Mouse (Mus musculus) frontal cortex, postnatal 36 days (tissue): ENCODE data around the gene Rap1a.

Experiments
- DNase-seq, 2 experiments: peaks; one replicate each; pipeline ENCODE4 v3.0.0; 2022; ENCODE audit warnings: low spot score in 2 of 2

The Rap1a gene

DNA sequence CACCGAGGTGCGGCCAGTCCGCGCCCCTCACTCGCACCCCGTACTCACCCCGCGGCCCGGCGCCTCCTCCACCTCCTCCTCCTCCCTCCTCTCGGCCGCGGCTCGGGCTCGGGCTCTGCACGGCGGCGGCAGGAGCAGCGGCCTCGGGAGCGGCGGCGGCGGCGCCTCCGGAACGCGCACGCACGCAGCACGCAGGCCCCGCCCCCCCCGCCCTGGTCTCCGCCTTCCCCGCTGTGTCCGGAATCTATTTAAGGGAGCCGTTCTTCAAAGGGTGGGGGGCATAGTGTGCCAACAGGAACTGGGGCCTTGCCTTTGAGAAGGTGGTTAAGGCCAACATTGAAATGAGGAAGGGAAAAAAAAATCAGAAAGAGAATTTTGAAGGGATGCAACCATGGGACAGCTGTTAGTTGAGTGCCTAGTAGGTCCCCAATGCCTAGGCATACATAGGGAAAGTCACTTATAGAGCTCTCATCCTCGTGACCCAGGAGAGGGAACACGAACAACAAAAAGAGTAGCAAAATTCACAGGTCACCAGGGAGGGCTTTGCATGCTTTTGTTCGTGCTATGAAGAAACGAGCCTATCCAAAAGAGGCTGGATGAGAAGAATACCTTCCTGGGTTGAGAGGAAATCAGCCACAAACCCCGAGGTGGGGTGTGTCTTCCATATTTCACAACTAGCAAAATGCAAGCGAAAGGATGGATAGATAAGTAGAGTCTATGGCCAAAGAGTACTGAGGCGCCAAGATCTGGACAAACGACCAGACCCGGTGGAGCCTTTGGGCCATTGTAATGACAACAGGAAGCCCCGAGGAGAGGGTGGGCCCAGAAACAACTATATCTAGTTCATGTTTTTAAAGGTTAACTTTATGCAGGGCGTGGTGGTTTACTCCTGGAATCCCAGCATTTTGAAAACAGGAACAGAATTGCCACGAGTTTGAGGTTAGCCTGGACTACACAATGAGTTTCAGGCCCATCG lies at the start of gene Rap1a:
TSS of gene Rap1a (minus strand) at position 146 of the 976 bp plus-strand sequence.
- DNase-seq: peak; percentile 51 to 66

DNA sequence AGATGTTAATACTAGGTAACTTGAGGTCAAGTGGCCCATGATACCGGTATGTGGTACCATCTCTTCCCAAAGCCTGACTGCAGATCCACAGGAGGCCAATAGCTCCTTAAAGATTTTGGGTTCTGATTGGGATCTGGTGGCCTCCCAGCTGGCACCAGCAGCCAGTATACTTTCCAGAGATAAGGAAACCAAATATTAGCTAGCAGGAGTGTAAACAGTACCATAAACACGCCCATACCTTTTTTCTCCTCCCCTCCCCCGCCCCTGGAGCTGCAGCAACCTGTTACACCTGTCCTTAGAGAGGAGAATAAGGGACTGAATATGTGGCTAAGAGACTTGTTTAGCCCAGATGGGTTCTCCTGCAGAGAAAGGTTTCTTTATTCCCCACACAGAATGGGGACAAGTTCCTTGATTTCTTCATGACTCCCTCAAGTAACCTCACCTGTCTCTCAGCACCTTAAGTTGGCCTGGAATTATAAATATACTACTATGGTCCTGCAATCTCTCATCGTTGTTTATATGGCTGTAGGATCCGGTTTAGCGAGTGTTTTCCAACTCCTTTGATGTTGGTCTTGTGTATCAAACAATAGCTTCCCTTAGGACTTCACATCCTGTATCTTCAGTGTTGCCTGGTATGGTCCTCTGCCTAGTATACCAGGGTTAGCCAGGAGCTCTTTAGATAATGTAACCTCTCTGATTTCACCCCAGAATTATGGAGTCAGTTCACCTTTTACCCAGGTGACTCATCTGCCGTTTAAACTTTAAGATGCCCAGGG lies 45.3 kb upstream of the Rap1a start:
- DNase-seq: no peak

DNA sequence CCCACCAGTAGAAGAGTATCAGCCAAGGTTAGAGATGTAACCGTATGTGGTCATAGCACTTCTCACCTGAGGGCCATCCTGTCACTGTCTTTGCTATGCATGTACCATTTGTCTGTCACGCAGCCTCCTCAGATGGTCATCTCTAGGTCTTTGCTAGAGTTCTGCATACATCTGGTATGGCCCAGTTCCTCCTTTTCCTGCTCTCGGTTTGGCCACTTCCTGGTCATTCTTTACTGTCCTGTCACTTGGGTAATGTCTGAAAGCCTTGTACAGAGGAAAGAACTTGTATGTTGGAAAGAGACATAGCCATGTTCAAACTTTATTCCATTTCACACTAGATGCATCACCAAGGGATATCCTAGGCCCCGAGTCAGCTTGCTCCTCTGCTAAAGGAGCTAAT lies 38.7 kb upstream of the Rap1a start:
- DNase-seq: no peak

DNA sequence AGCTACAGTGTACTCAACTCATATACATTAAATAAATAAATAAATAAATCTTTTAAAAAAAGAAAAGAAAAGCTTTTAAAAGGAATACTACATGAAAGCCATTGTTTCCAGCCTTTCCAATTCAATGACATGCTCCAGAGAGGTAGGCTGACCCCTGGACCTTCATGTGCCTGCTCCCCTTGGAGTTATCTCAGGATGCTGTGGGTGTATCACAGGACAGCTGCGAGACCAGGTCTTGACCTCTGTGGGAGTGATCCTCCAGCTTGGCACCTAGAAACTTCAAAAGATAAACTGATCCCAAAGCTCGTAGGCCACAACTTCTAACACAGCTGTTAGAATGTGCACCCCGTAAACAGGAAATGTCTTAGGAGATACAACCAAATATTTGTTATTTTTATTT lies 37.5 kb upstream of the Rap1a start:
- no peak for DNase-seq

DNA sequence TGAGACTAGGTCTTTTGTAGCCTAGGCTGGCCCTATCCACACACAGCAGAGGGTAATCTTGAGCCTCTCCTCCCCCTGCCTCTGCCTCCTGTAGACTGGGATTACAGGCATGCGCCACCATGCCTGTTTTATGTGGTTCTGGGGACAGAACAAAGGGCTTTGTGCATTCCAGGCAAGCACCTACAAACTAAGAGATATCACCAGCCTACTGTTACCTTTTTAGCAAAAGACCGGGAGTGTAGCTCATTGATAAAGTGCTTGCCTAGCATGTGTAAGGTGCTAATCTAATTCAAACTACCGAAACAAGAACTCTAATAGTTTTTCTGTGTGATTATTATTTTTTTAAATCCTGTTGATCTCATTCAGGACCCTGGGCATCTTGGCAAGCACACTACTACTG lies 35.7 kb upstream of the Rap1a start:
- no peak for DNase-seq

DNA sequence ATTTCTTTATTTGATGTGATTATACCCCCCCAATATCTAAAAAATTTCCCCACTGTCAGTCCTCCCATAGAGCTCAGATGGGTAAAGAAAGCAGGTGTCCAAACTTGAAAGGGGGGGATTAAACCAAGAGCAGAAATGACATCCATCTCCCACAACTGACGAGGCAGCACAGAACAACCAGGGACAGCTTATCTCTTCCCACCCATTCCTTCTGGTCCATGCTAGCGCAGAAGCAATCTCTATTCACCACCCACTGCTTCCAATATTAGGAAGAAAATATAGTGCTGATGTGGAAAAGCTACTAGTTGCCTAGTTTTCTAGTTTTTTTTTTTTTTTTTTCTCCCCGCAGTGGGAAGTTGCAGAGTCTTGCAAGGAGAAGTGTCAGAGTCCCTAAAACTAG lies 34.7 kb upstream of the Rap1a start:
- no peak for DNase-seq

DNA sequence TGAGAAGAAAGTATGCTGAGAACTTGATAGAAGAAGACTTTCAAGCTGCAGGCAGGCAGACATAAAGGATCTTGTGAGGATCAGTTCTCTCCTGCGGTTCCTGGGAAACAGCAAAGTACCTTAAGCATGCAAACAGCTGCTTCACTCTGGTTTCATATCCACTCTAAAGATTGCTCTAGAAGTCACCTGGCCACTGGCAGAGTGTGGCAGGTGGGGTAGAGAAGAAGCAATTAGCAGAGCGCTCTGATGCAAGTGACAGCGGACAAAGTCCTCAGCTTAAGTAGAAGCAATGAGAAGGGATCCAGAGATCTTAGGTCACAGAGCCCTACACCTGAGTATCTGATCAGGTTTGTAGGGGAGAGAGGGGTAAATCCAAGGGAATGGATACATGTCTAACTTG lies 30.4 kb upstream of the Rap1a start:
- DNase-seq: no peak

DNA sequence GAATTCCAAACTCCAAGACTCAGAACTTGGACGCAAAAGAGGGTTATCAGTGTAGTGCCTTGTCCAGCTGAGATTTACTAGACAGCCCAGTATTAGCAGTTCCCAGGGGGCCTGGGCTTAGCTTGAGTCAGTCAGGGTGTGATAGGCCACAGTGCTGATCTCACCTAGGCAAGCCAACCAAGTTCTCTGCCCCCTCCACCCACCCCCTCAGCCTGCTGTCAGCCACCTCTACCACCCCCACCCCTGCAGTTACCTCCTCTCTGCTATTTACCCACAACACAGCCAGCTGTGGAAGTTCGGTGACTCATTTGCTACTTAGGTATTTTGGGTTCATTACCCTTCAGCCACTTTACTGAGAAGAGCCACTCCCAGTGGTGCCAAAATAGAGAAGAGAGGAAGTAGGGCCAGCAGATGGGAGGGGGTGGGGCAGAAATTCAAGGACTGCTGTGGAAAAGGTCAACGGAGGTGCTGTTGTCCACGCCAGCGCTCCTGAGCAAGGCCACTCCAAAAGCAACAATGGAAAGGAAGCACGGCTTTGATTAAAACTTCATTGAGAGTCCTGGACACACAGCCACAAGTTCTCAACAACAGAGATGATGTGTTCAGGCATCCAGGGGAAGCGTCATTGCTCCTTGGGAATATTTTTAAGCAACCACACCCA lies 24.5 kb upstream of the Rap1a start:
- no peak for DNase-seq

DNA sequence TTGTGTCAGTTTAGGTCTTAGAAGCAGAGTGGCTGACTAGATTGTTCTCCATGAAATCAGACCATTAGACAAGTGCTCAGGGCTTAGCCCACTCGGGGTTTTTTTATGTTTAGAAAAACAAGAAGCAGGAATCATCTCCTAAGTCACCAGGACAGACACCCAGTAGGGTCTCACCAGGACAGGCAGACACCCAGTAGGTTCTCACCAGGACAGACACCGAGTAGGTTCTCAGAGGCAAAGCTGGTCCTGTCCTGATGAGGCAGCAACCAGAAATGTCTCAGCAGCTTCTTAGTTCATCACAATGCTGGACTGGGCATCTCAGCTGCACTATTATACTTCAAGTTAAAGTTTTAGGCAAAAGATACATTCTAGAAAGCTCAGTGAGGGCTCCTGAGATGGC lies 23.6 kb upstream of the Rap1a start:
- DNase-seq: no peak

DNA sequence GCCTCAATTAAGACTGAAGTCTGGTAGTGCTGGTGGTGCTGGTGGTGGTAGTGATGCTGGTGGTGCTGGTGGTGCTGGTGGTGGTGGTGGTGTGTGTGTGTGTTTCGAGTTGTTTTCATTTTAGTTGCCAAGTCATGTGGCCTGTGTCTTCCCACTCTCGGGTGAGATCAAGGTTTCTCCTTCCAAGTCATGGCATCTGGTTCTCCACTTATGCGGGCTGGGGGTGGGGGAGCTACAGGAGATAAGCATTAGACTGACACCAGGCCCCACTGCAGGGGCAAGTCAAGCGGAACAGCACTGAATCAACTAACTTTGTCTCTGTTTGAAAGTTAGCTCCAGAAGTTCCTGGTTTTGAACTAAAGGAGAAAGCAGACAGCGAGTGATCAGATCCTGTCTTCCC lies 23.0 kb upstream of the Rap1a start:
- DNase-seq: no peak

DNA sequence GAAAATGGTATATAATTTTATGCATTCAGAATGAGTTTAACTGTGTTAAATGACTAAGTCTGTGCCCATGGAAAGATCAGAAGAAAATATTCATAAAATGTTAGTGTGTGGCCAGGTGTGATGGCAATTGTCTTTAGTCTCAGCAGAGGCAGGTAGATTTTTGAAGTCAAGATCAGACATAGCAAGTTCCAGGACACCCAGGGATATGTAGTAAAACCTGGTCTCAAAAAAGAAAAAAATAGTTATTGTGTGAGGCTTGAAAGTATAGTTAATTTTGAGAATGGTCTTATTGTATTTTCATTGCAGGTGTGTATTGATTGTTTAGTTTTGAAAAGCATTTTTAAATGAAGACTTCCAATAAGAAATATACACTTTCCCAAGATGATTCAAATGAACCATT lies 22.5 kb upstream of the Rap1a start:
- DNase-seq: no peak

DNA sequence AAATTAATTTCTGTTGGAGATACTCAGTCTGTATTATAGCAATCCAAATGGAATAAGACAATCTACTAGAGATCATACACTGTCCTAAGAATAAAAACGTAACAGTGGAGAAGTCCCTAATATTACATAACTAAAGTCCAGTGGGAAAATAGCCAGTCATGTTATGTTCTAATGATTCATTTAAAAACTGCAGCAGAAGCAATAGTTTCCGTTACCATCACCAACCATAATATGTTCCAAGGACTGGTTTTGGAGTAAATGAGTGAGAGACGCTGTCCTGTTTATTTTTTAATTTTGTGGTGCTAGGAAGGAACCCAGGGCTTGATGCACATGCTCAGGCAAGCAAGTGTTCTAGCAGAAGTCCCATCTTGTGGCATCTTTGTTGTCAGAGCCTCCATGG lies 20.4 kb upstream of the Rap1a start:
- DNase-seq: no peak

DNA sequence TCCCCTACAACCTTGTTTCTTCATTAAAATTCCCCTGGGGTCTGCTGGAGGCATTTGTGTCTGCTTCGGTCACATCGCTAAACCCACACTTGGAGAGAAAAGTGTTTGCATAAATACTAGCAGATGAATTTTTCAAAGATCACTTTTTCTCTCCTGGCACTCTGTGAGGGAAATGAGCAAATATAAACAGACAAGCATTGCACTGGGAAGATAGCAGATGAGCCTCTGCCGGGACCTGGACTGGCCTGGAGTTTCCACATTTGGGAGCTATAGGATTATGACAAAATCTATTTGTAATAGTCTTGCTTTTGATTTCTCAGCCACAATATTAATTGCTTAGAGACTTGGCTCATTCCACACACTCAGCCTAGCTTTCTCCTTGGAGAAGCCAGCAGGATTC lies 19.1 kb upstream of the Rap1a start:
- no peak for DNase-seq

DNA sequence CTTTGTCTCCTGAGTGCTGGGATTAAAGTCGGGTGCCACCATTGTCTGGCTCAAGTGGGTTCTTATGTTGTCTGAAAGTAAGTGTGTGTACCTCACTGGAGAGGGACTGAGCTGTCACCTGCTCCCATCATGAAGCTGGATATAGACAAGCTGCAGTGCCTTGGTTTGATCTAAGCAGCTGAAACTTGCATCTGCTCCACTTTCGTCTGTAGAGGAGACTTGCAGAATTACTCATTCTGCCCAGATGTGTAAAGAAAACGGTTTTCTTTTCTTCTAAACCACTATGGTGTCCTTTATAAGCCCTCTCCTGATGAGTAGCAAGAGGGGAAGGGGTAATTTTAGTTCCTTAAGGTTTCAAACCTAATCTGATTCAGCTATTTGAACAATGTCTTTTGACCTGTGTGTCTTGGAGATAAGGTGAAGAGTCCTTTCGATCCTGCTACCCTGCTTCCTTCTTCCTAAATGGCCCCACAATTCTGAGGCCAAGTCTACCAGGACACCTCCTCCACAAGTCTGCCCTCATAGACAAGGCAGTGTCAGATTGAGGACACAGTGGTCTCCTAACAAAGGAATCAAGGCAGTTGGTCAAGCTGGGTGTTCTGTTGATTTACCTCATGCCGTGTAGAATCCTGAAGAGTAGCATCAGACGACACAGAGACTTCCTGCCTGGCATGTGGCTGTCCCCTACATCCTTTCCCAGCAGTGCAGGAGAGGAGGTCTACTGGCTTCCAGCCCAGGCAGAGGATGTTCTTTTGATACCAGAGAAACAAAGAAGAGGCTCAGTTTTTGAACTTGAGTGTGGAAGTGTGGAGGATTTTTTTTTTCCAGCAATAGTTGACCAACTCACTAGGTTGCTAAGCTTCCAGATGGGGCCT lies 17.2 kb upstream of the Rap1a start:
- no peak for DNase-seq

DNA sequence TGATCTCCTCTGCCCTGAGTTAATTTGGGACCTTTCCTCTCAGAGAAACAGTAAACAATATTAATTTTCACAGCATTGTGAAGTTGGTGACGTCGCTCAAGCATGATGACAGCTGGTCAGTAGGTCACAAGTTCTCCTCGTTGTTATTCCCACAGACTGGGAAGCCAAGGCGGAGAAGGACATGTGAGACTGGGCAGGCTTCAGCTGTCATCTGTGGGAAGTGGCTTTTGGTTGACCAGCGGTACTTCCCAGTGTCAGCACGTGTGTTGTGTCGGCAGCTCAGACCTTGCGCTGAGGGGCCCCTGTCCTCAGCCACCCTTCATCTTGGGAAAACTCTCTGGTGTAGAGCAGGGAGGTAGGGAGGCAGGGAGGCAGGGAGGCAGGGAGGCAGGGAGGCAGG lies 15.0 kb upstream of the Rap1a start:
- no peak for DNase-seq

DNA sequence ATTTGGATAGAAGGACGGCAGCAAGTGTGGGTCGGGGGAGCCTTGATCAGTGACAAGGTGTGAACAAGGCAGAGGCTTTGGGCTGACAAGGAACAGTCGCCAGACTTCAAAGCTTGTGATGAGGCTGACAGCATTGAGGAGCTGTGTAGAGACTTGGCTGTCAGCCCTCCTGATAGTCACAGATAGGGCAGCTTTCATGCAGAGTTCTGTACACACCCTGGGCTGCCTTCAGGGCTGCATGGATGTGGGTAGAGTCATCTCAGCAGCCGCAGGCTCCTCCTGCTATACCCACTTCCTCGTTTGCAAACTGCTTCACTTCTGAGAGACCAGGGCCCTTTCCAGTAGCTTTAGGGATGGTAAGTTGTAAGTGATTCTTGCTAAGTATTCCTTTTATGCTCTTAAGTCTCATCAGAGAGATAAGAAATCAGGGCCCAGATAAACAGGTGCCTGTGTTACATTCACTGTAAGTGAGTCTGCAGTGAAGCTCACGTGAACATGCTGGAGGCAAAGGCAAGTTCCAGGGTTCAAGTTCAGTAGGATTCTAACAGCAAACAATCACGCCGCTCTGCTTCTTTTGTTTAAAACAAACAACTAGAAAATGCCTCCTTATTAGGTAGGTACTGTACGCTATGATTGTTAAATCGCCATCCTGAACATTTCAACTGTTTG lies 14.2 kb upstream of the Rap1a start:
- DNase-seq: no peak

DNA sequence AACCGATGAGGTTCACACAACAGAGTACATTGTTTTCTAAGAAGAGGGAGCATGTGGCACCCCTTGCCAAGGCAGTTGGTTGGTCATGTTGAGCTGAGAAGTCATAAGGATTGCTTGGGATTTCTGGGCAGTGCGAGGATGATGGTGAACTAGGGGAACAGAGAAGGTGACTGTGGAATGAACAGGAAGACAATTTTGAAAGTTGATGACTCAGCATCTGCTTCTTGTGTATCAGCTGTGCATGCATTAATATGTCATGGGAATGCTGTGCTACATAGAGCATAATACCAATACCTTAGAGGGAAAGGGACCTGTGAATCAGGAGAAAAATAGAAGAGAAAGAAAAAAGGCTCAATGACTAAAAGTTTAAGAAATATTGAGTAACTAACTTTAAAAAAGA lies 10.0 kb upstream of the Rap1a start:
- no peak for DNase-seq

DNA sequence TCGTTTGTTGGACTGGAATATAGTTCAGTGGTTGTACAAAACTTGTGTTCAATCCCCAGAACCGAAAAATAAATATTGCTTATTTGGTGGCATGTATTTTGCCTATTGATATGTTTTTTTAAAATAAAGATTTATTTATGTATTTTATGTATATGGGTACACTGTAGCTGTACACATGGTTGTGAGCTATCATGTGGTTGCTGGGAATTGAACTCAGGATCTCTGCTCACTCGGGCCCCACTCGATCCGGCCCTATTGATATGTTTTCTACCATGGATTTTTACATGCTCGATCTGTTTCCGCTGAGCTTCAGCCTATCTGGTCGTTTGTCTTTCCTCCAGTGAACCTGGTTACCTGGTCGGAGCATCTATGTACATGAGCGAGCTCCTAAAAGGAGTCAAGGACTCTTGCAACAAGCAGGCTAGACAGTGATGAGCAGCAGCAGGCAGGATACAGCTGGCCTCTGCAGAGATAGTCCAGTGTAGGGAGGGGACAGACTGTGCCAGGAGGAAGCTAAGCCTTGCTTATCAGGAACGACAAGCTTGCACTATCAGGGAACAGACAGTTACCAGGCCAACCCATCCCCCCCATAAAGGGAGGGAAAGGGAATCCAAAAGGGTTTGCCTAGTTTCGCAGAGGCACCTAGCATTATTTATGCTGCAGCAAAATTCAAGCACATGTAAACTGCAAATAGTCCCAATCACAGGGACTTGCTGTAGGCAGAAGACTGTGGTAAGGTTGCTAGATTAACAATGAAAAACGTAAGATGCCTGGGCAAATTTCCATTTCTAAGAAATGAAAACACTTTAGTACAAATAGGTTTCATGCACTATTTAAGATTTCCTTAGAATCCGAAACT lies 7.3 kb upstream of the Rap1a start:
- no peak for DNase-seq

DNA sequence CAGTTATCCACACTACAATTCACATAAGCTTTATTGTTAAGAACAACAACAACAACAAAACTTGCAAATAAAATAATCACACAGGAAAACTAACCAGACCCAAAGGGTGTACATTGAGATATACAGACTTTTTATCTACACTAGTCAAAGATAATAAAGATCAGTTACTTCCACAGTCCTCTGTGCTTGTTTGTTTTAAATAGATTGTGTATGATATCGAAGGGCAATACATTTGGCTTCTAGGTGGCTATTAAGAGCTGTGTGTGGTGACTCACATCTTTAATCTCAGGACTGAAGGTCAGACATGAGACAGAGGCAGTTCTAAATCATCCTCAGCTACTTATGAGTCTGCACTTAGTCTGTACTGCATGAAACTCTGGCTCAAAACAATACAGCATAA lies 6.5 kb upstream of the Rap1a start:
- no peak for DNase-seq
